Mouse (Mus musculus) testis, adult 2 months (tissue): ENCODE data around the gene Fuca1.

Experiments
- CTCF ChIP-seq: fragments of 200-500 bp; IDR thresholded peaks from 2 replicates; pipeline ENCODE4 v1.5.1; 2012; ENCODE audit warnings: low read depth, mild to moderate bottlenecking, inconsistent platforms, low read length, moderate library complexity; ENCODE audit not compliant: control insufficient read depth, insufficient read depth, insufficient replicate concordance
- POLR2A ChIP-seq: fragments of 200-500 bp; IDR thresholded peaks from 2 replicates; pipeline ENCODE4 v1.6.1; 2012; ENCODE audit warnings: low read depth, mild to moderate bottlenecking, inconsistent platforms, low read length, moderate library complexity; ENCODE audit not compliant: control insufficient read depth

DNA sequence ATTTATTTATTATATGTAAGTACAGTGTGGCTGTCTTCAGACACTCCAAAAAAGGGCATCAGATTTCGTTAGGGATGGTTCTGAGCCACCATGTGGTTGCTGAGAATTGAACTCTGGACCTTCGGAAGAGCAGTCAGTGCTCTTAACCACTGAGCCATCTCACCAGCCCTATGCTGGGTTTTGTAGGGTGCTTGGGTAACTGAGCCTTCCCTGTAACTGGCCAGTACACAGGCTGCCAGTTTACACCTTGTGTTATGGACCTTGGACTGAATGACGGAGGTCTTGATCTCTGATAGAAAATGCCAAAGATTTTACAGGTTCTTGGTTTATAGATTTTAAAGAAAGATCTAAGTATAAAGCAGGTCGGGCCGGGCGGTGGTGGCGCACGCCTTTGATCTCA, 9.7 kb downstream of the Fuca1 start:
- TF ChIP-seq CTCF (no peak), POLR2A (no peak)
